Mouse (Mus musculus) CH12.LX (cell line): Measurements from ENCODE around the gene Gpr34.

Experiments
- CTCF ChIP-seq, 2 experiments: IDR thresholded peaks in 1 of 2; conservative IDR thresholded peaks in 1 of 2; 2 replicates each; pipeline ENCODE4 v1.5.1; 2011 to 2012; ENCODE audit warnings: low read depth in 2 of 2, low read length in 2 of 2, improper control_type of control experiment in 1 of 2, inconsistent platforms in 1 of 2, mild to moderate bottlenecking in 1 of 2, moderate library complexity in 1 of 2
- EP300 ChIP-seq: IDR thresholded peaks from 2 replicates; pipeline ENCODE4 v1.6.1; 2011; ENCODE audit warnings: low read length, improper control_type of control experiment
- IRF4 ChIP-seq: IDR thresholded peaks from 2 replicates; pipeline ENCODE4 v1.6.1; 2014; ENCODE audit warnings: low read depth, mild to moderate bottlenecking, inconsistent platforms, low read length, improper control_type of control experiment
- MAX ChIP-seq: IDR thresholded peaks from 2 replicates; pipeline ENCODE4 v1.6.1; 2011; ENCODE audit warnings: low read length, improper control_type of control experiment
- MAZ ChIP-seq: IDR thresholded peaks from 2 replicates; pipeline ENCODE4 v1.6.1; 2012; ENCODE audit warnings: low read depth, mild to moderate bottlenecking, inconsistent platforms, low read length, improper control_type of control experiment, moderate library complexity
- NRF1 ChIP-seq: IDR thresholded peaks from 2 replicates; pipeline ENCODE4 v1.6.1; 2014; ENCODE audit warnings: low read depth, mild to moderate bottlenecking, inconsistent platforms, low read length, improper control_type of control experiment, moderate library complexity
- POLR2A ChIP-seq: IDR thresholded peaks from 2 replicates; pipeline ENCODE4 v1.6.1; 2011; ENCODE audit warnings: low read depth, mild to moderate bottlenecking, improper control_type of control experiment, low read length
- RAD21 ChIP-seq: IDR thresholded peaks from 2 replicates; pipeline ENCODE4 v1.6.1; 2011; ENCODE audit warnings: low read depth, mild to moderate bottlenecking, low read length, improper control_type of control experiment, moderate library complexity
- SMC3 ChIP-seq: IDR thresholded peaks from 2 replicates; pipeline ENCODE4 v1.6.1; 2011; ENCODE audit warnings: low read depth, low read length, improper control_type of control experiment
- TBP ChIP-seq: conservative IDR thresholded peaks from 2 replicates; pipeline ENCODE4 v1.6.1; 2011; ENCODE audit warnings: low read depth, low read length, improper control_type of control experiment
- USF1 ChIP-seq: IDR thresholded peaks from 2 replicates; pipeline ENCODE4 v1.6.1; 2014; ENCODE audit warnings: low read depth, mild to moderate bottlenecking, inconsistent platforms, low read length, improper control_type of control experiment
- ZC3H11A ChIP-seq: IDR thresholded peaks from 2 replicates; pipeline ENCODE4 v1.6.1; 2012; ENCODE audit warnings: low read depth, mild to moderate bottlenecking, inconsistent platforms, low read length, improper control_type of control experiment
- ZMIZ1 ChIP-seq: IDR thresholded peaks from 2 replicates; pipeline ENCODE4 v1.6.1; 2012; ENCODE audit warnings: low read depth, mild to moderate bottlenecking, inconsistent platforms, low read length, improper control_type of control experiment
- ZNF384 ChIP-seq: IDR thresholded peaks from 2 replicates; pipeline ENCODE4 v1.6.1; 2012; ENCODE audit warnings: low read depth, low read length, improper control_type of control experiment, inconsistent platforms

DNA sequence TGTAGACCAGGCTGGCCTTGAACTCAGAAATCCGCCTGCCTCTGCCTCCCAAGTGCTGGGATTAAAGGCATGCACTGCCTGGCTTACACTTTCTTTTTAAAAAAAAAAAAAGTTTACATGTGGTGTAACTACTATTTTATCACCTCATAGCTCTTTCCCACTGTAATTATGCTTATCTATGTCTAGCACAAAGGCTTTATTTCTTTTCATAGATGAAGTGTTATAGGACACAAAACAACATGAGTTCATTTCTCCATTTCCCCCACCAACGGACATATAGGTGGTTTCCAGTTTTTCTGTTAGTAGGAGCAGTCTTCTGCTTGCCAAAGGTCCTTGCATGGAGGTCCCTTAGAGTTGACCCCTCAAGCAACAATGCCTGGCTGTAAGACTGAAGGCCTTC lies 20.0 kb downstream of the Gpr34 start:
- TF ChIP-seq CTCF (conservative IDR thresholded peaks at IDR 0.05 in 1 of 2, IDR thresholded peaks at IDR 0.05 in 1 of 2; ENCODE audit: low read depth in 2 of 2, low read length in 2 of 2) = no peak
- TF ChIP-seq RAD21 = no peak
- no peak for TF ChIP-seq ZMIZ1
- TF ChIP-seq SMC3 = no peak
- no peak for TF ChIP-seq MAX
- no peak for TF ChIP-seq MAZ
- TF ChIP-seq POLR2A = no peak
- TF ChIP-seq EP300 = no peak
- no peak for TF ChIP-seq USF1
- TF ChIP-seq NRF1 = no peak
- no peak for TF ChIP-seq ZC3H11A
- no peak for TF ChIP-seq ZNF384
- TF ChIP-seq TBP = no peak
- no peak for TF ChIP-seq IRF4
